Mouse (Mus musculus): ENCODE results near the gene Mapk14.

DNA sequence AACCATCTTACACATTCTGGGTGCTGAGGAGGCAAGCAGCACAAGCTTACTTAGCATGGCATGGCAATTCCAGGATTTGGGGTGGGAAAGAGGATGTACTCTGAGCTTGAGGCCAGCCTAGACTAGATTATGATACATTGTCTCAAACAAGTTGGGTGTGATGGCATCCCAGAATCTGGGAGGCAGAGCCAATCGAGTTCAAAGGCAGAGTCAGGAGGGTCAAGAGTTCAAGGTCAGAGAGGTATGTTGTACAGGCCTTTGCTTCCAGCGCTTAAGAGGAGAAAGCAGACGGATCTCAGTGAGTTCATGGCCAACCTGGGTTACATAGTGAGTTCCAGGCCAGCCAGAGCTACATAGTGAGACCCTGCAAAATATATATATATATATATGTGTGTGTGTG lies 44.9 kb upstream of the Mapk14 start:
- TF ChIP-seq POLR2A (IDR thresholded peaks at IDR 0.05; ENCODE audit: control insufficient read depth, extremely low read depth, insufficient read depth, low read length, poor library complexity) (no peak), CTCF (IDR thresholded peaks at IDR 0.05; ENCODE audit: borderline replicate concordance, control insufficient read depth, extremely low read depth, insufficient read depth, low read length, poor library complexity) (no peak)
